Mouse (Mus musculus): ENCODE measurements around the gene Ate1.
"Not testable (repeated sequence)": the region's sequence is repeated elsewhere in the genome, so short reads cannot be mapped to it uniquely, and the experiment has no call there.

GRCm38 (mm10) chr7:130390060-130390459 is 130.1 kb downstream of the Ate1 start:
- TF ChIP-seq CTCF, EP300 (IDR thresholded peaks at IDR 0.05; ENCODE audit: low read depth): not testable (repeated sequence)
